Mouse (Mus musculus) ovary, adult 18-20 months (tissue): ENCODE measurements around the gene Zfp787.
"Not testable (repeated sequence)": the region's sequence is repeated elsewhere in the genome, so short reads cannot be mapped to it uniquely, and the experiment has no call there.

Experiments used
- DNase-seq: peaks from one replicate; pipeline ENCODE4 v3.0.0; 2022; ENCODE audit warnings: low spot score, mixed read lengths

Zfp787 gene

DNA sequence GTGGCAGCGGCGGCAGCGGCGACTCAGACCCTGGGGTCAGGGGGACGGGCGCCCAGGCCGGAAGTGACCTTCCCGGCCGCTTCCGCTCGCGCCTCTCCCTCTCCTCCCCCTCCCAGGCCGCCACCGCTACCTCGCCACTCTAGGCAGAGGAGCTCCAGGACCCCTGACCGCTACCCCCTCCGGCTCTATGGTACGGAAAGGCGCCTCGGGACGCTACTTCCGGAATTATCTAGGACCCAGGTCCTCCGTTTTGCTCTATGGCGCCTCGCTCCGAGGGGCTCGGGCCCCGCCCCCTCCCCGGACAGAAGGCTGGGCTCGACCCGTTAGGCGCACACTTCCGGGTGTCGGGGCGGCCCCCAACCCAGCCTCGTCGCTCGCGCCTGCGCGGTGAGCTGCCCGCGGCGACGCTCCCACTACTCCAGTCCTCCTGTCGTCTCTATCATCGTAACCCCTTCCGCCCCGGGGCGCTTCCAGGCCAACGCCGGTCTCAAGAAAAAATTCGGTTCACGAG lies at the start of gene Zfp787:
TSS of gene Zfp787 (minus strand) at position 97 of the 511 bp plus-strand sequence.
- DNase-seq: peak; percentile 97

- no peak for DNase-seq
Observed at GRCm38 (mm10) chr7:6204200-6204599, 48.4 kb upstream of the Zfp787 start.

GRCm38 (mm10) chr7:6196790-6197189 lies 41.0 kb upstream of the Zfp787 start, which contains the start of gene Galp:
Galp (plus strand) TSS chr7:6197090.
- no peak for DNase-seq

GRCm38 (mm10) chr7:6195777-6196176 lies 40.0 kb upstream of the Zfp787 start:
- no peak for DNase-seq

DNA sequence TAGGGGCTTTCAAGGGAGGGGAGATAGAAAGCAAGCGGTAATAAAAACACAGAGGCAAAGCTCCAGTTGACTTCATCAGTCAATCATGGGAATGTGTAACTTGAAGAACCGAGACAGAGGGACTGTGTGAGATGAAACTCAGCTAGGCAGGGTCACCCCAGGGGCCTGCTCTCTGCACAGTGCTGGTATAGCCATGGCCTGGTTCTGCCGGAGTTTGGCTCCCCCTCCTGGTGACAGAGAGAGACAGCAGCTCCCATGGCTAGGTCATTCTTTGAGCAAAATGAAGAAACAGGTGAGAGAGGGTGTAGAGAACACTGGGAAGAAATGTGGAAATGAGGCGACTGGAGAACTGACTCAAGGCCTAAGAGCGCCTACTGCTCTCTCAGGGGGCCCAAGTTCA lies 38.3 kb upstream of the Zfp787 start:
- peak; percentile 13 for DNase-seq

GRCm38 (mm10) chr7:6191376-6191775 lies 35.6 kb upstream of the Zfp787 start:
- no peak for DNase-seq

GRCm38 (mm10) chr7:6189542-6189941 lies 33.7 kb upstream of the Zfp787 start:
- DNase-seq: no peak

DNA sequence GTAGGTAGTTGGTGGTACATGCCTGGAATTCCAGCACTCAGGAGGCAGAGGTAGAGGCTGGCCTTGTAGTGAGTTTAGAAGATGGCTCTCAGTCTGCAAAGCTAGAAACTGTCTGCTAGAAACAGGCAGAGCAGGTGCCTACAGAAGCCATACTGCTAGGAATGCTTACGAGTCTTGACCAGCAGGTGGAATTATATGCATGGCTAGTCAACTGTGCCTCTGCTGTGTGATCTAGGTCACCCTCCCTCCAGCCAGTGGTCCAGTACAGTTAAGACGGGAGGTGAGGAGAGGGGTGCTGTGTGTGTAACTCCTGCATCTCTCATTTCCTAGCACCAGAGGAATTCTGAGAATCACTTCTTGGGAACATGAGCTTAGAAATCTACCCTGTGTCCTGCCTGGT lies 31.0 kb upstream of the Zfp787 start:
- no peak for DNase-seq

DNA sequence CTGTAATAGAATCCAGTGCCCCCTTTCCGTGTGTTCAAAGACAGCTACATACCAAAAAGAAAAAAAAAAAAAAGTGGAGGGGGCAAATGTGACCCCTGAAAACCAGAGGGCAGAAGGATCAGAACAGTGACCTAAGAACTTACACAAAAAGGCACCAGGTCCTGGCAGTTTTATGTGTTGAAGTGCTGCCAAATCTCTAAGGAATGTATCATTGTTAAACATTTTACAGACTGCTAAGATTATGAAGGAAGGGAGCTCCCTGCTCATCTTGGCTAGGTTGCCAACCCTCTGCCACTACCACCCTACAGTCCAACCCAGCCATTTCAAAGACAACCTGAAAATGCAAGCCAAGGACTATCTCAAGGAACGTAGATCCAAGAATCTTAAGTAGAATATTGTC lies 30.4 kb upstream of the Zfp787 start:
- DNase-seq: no peak

- DNase-seq: no peak
Observed at GRCm38 (mm10) chr7:6185391-6185790, 29.6 kb upstream of the Zfp787 start.

DNA sequence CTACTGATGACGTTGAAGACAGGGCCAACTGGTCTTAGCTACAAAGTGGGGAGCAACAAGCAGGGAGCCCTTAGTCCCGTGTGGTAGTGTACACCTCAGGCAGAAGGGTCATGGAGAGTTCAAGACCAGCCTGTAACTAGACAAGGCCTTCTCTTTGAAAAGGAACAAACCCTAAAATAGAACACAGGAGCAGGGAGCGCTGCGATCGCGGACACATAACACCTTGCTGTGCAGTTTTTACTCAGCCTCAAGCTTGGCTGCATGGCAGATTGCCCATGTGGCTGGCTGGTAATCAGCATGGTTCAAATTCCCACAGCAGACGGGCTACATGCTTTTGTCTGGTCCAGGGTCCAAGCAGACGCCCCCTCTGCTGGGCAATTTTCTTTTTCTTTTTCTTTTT lies 28.7 kb upstream of the Zfp787 start:
- no peak for DNase-seq

- DNase-seq: no peak
Observed at GRCm38 (mm10) chr7:6183802-6184201, 28.0 kb upstream of the Zfp787 start.

DNA sequence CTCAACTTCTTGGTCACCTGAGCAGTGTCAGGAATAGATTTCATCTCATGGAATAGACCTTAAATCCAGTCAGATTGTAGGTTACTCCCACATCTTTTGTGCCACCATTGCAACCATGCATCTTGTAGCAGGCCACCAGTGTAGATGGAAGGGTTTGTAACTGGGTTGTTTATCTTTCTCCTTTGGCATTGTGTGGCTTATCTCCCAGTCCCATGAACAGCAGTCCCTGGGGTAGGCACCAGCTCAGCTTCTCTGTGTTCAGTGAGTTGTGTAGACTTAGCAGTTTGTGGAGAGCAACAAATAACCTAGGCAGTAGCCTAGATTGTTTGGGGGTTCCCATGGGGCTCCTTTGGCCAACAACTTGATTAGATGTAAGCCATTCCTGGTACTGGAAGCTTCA lies 27.1 kb upstream of the Zfp787 start:
- no peak for DNase-seq

- DNase-seq: no peak
Observed at GRCm38 (mm10) chr7:6179013-6179412, 23.2 kb upstream of the Zfp787 start.

- DNase-seq: not testable (repeated sequence)
Observed at GRCm38 (mm10) chr7:6174365-6174987, 18.7 kb upstream of the Zfp787 start.

DNA sequence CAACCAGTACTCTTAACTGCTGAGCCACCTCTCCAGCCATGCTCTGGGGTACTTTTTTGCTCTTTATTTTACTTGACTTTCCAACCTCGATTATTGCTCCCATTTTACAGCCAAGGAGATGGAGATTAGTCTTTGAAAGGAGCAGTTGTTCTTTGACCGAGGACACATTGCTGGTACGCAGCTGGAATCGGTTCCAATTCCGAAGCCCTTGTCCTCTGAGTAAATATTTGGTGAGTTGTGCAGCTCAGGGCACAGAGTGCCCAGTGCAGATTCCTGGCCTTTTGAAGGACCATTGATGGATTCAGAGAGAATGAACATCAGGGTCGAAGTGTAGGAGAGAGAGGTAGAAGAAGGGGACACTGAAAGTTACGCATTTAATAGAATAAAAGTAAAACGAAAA lies 18.1 kb upstream of the Zfp787 start:
- DNase-seq: no peak

DNA sequence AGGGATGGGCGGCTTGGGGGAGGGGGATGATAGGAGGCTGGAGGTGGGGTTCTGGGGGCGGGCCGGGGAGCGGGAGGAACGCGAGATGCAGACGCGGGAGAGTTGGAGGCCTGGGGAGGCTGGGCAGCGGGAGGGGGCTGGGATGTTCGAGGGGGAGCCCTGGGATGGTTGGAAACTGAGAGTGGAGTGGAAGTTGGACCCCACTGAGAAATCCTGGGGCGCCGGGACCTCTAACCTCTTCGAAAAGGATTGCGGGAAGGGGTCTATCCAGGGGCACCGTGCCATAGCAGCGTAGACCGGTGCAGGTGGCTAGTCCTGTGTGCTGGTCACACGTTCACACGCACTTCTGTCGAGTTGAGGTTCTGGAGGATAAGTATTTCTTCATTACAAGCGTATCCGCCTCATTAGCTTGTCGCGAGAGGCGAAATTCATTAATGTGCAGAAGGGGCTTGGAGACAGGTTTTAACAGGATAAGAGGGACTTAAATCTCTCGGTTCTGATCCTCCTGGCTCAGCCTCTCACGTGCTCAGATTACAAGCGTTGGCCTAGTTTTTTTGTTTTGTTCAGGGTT lies 17.0 kb upstream of the Zfp787 start:
- peak; percentile 23 for DNase-seq

DNA sequence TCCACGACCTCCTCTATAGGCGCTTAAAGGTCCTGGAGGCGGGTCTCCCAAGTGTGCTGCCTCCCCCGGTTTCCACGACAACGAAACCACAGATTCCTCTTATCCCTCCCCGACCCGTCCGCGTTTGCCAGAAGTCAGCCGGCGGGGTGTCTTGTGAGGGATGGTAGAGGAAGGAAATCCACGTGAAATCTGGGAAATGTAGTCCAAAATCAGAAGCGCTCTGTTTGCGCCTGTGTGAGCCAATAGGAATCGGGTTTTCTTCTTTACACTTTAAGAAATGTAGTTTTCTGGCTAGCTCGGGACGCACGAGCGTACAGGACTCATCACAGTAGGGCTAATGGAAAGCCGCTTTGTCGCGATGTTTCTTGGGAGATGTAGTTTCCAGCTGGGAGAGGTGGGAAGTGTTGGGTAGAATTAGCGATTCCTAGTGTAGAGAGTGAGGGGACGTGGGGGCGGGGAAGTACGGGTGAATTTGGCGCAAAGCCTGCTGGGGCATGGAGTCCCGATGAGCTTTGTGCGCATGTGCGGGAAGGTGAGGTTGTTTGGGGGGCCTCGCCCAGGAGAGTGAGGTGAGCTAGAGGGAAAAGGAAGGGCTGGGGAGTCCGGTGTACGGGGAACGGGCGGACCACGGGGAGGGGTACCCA lies 16.3 kb upstream of the Zfp787 start, which contains the start of gene Zfp444:
TSS of gene Zfp444 (plus strand) at position 221 of the 644 bp plus-strand sequence.
- DNase-seq: peak; percentile 97

- peak; percentile 53 for DNase-seq
Observed at GRCm38 (mm10) chr7:6171444-6172005, 15.7 kb upstream of the Zfp787 start.

- DNase-seq: no peak
Observed at GRCm38 (mm10) chr7:6170871-6171270, 15.1 kb upstream of the Zfp787 start.

DNA sequence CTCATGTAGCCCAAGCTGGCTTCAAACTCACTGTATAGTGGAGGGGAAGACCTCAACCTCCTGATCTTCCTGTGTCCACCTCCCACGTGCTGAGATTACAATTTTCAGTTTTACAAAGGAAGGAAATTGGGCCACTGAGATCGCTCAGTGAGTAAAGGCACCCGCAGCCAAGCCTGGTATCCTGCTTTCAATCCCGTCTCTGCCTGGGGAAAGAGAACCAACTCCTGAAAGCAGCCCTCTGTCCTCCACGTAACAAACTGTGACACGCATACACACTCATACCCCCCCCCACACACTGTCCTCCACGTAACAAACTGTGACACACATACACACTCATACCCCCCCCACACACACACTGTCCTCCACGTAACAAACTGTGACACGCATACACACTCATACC lies 14.6 kb upstream of the Zfp787 start:
- DNase-seq: no peak

- DNase-seq: peak; percentile 62
Observed at GRCm38 (mm10) chr7:6169403-6169802, 13.6 kb upstream of the Zfp787 start.

DNA sequence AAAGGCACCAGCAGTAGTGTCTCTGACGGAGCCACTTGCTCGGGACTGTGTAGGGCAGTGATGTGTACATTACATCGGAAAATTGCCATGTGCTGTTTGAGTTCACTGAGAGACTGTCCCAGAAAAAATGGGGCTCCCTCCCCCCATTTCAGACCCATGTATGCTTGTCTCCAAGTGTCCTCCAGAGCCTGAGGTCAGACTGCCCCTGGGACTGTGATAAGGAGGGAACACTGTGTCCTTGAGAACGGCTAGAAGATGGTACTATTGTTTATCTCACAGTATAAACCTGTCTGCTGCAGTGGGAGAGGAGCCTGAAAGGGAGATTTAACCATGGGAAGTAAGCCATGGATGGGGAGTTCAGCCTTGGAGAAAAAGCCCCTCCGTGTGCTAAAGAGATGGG lies 8.9 kb upstream of the Zfp787 start:
- peak; percentile 82 for DNase-seq
